Mouse (Mus musculus): ENCODE measurements around the gene Fv1.

Fv1 gene

GRCm38 (mm10) chr4:147884138-147884537, 15.4 kb downstream of the Fv1 start:
- DNase-seq (ENCODE audit: low spot score in 2 of 2): no peak

- DNase-seq (ENCODE audit: low spot score in 2 of 2): no peak
Observed at GRCm38 (mm10) chr4:147886158-147886557, 17.4 kb downstream of the Fv1 start.

GRCm38 (mm10) chr4:147887277-147887676, 18.5 kb downstream of the Fv1 start:
- no peak for DNase-seq (ENCODE audit: low spot score in 2 of 2)

DNA sequence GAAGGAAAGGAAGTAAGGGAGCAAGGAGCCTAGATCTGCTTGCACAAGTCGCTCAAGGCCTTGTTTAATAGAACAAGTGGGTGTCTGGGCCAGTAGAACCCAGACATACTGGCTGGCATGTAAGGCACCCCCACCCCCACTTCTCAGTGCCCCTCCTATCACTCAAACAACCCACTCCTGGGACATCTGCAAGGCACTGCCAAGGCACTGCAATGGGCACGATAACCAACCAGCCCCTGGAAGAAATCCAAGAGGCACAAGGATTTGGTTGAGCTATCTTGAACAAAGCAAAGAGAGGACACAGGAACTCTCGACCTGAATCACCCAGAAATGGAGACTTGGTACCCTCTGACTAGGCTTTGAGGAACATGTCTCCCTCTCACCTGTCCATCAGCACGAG, 19.5 kb downstream of the Fv1 start:
- no peak for DNase-seq (ENCODE audit: low spot score in 2 of 2)

GRCm38 (mm10) chr4:147890341-147890740, 21.6 kb downstream of the Fv1 start:
- DNase-seq (ENCODE audit: low spot score in 2 of 2): no peak

- DNase-seq (ENCODE audit: low spot score in 2 of 2): no peak
Observed at GRCm38 (mm10) chr4:147895815-147896330, 27.1 kb downstream of the Fv1 start.

GRCm38 (mm10) chr4:147896411-147896810, 27.6 kb downstream of the Fv1 start:
- no peak for DNase-seq (ENCODE audit: low spot score in 2 of 2)

GRCm38 (mm10) chr4:147897348-147897747, 28.6 kb downstream of the Fv1 start:
- DNase-seq (ENCODE audit: low spot score in 2 of 2): no peak

DNA sequence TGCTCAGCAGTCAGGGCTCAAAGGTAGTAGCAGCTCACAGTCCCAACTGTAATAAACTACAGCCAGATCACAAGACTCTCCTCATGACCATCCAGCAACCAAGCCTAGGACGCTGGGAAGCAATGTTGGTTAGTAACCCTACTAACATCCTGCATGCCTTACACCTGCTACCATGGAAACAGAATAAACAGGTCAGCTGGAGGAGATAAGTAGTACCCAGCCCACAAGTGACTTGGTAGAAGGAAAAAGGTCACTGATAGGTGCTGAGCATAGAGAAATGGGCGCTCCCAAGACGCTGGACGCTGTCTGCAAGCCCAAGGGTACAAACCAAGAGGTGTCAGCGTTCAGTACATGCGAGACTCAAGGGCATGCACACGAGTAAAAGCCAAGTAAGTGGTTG, 31.7 kb downstream of the Fv1 start:
- no peak for DNase-seq (ENCODE audit: low spot score in 2 of 2)

DNA sequence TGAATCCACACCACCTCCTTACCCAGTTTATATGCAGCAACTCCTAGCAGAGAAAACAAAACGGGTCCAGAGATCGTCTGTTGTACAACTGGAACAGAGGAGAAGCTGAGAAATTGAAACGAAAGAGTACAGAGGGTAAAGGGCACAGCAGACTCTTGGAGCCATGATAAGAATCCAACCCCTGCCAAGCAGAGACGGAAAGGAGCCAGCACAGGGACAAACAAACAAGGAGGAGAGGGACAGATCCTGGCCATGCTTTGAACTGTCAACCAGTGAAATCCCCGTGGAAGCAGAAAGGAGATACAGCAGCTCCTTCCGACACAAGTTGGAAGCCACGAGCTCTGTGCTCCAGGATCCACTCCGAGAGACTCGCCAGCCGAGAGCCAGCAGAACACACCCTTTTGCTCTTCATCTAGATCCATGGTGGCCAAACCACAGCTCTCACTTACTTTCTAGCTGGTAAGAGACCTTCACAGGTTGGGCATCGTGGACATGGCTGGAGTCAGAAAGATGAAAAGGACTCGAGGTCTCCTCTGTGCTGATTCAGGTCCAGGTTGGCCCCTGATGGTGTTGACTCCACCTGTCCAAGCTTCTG, 34.2 kb downstream of the Fv1 start:
- no peak for DNase-seq (ENCODE audit: low spot score in 2 of 2)

DNA sequence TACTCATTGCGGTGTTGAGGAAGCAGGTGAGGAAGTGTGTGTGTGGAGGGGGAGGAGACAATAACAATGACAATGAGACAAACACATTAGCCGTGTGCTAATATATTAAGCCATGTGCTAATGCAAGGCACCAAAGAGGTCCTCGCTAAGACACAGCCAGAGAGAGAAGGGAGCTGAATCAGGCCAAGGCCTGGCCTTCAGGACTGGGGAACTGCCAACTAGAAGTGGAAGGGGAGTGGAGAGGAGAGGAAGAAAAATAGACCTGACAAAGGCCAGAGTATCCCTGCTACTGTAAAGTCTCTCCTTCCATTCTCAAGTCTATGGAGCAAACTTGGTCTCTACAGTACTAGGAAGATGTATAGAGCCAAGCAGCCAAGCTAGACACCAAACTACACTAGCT, 34.8 kb downstream of the Fv1 start:
- DNase-seq (ENCODE audit: low spot score in 2 of 2): no peak

- peak; percentile 94 to 95 for DNase-seq (ENCODE audit: low spot score in 2 of 2)
Observed at GRCm38 (mm10) chr4:147904313-147905089, 35.7 kb downstream of the Fv1 start, which contains the start of gene Mfn2. Gene Mfn2, minus strand, starts transcription at chr4:147904704.

- peak in 1 of 2 experiments; percentile 40 for DNase-seq (ENCODE audit: low spot score in 2 of 2)
Observed at GRCm38 (mm10) chr4:147905090-147905659, 36.4 kb downstream of the Fv1 start.

DNA sequence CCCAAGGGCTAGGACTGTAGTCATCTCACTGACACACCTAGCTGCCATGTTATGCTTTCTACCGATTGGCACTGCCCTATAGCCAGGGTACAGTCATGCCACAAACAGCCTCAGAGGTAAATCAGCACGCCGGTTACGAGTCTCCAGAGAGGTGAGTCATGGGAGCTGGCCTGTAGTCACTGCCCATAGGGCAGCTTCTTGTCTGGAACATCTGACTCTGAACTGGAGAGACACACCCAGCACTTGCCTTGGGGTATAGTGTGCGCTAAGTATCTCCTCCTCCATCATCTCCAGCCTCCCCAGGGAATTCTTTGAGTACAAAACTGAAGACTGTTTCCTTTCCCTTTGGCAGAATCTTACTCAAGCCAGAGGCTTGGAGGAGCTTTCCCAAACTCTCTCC, 37.5 kb downstream of the Fv1 start:
- no peak for DNase-seq (ENCODE audit: low spot score in 2 of 2)

DNA sequence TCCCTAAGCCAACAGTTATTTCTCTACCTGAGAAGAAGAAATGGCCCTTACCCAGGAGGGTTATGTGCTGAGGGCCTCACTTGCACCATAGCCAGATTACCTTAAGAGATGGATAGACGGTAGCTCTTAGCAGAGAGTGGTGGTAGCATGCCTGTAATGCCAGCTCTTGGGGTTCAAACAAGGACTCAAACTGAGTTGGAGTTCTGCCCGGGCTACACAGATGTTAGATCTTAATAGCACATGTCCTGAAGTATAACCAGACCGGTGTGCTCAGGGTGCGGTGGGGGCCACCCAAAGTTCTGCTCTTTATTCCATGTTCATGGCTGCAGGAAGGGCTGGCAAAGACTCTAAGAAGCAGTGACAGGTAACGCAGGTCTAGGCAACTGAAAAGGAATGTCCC, 40.7 kb downstream of the Fv1 start:
- DNase-seq (ENCODE audit: low spot score in 2 of 2): no peak

- no peak for DNase-seq (ENCODE audit: low spot score in 2 of 2)
Observed at GRCm38 (mm10) chr4:147918459-147919121, 49.8 kb downstream of the Fv1 start.

Data from right cerebral cortex, postnatal 10 days (tissue).